Mouse (Mus musculus): ENCODE data around the gene Ddt. TPM values are rescaled to one million over a fixed set of nuclear protein-coding genes. Genes with fewer than 3 reads are reported as not detected.

Gene Ddt
- polyA plus RNA-seq, 1 experiment from 2014 or later, result 64.9 TPM

DNA sequence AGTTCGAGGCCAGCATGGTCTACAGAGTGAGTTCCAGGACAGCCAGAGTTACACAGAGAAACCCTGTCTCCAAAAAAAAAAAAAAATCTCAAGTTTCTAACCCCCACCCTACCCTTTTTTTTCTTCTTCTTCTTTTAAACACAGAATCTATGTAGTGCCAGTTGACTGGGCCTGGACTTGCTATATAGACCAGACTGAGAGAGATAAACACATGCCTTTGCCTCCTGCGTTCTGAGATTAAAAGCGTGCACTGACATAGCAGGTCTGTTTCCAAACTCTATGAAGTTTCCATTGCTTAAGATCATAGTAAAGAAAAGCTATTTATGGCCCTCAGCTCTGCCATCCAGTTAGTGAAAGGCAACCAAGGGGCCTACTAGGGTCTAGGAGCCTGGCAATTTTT, 10.8 kb downstream of the Ddt start:
- Histone ChIP-seq H3K36me3 (ENCODE audit: control insufficient read depth, insufficient read depth, low read length) (peaks cover 10% of the 10 kb centered on the region; the same call in 1 of the 2 replicates), H3K4me3 (ENCODE audit: low read depth, low read length) (no peak overlapping the region), H3K27ac (ENCODE audit: low read depth) (no peak overlapping the region), H3K4me2 (ENCODE audit: low read length) (no peak overlapping the region), H3K27me3 (replicated peaks; ENCODE audit: control insufficient read depth, insufficient read depth, low read length) (no peaks in the 10 kb centered on the region), H3K4me1 (replicated peaks; ENCODE audit: control insufficient read depth, insufficient read depth, low read length) (peaks cover 5% of the 10 kb centered on the region; the same call in 1 of the 2 replicates), H3K9me3 (ENCODE audit: control insufficient read depth, low read length) (no peaks in the 10 kb centered on the region), H3K9ac (ENCODE audit: low read length) (no peak overlapping the region)
- 84% methylated on average over 3 of the region's 3 CpGs for WGBS
- DNase-seq (ENCODE audit: low spot score), result no peak
- ATAC-seq (replicated peaks; ENCODE audit: low FRiP score, low TSS enrichment, low read depth), result no peak

DNA sequence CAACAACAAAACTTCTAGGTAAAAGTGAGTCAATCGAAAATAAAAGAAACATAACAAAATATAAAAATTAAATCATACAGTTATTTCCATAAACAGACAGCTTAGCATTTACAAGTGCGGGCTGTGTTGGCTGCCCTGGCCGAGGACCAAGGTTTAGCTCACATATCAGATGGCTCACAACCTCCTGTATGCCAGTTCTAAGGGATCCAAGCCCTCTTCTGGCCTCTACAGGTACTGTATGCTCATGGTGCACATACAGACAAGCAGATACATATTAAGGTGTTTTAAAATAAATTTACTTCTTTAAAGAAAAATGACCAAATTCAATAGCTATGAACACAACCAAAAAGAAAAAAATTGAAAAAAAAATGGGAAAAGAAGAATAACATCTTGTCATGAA, 12.9 kb downstream of the Ddt start:
- WGBS, result 95% methylated on average over 3 of the region's 3 CpGs
- H3K4me2 ChIP-seq (ENCODE audit: low read length), result no peak overlapping the region
- H3K27me3 ChIP-seq (replicated peaks; ENCODE audit: control insufficient read depth, insufficient read depth, low read length), result no peaks in the 10 kb centered on the region
- DNase-seq (ENCODE audit: low spot score), result no peak
- no peak overlapping the region for H3K4me3 ChIP-seq (ENCODE audit: low read depth, low read length)
- H3K36me3 ChIP-seq (ENCODE audit: control insufficient read depth, insufficient read depth, low read length), result peaks cover 12% of the 10 kb centered on the region; the same call in 1 of the 2 replicates
- no peaks in the 10 kb centered on the region for H3K9me3 ChIP-seq (ENCODE audit: control insufficient read depth, low read length)
- H3K27ac ChIP-seq (ENCODE audit: low read depth), result no peak overlapping the region
- H3K9ac ChIP-seq (ENCODE audit: low read length), result no peak overlapping the region
- peaks cover 5% of the 10 kb centered on the region; the same call in 1 of the 2 replicates for H3K4me1 ChIP-seq (replicated peaks; ENCODE audit: control insufficient read depth, insufficient read depth, low read length)
- ATAC-seq (replicated peaks; ENCODE audit: low FRiP score, low TSS enrichment, low read depth), result no peak

DNA sequence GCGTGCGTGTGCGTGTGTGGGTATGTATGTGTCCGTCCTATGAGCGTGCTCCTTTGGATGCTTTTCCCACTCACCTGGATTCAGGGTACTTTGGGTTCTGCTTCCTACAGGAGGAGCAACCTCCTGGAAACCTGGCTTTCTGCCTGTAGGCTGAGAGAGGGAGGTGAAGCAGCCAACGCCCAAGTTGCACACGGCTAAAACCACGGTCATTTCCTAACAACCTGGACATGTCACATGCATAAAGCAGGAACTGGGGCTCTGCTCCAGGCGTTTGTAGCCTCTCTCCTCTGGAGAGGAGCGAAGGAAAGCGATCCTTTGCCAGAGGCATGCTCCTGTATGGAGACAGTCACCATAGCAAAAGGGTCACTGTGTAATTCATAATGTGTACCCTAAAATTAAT, 16.5 kb downstream of the Ddt start:
- H3K4me3 ChIP-seq (ENCODE audit: low read depth, low read length), result no peak overlapping the region
- H3K27me3 ChIP-seq (replicated peaks; ENCODE audit: control insufficient read depth, insufficient read depth, low read length), result no peaks in the 10 kb centered on the region
- DNase-seq (ENCODE audit: low spot score) (no peak), ATAC-seq (replicated peaks; ENCODE audit: low FRiP score, low TSS enrichment, low read depth) (no peak)
- H3K4me2 ChIP-seq (ENCODE audit: low read length), result no peak overlapping the region
- WGBS, result 91% methylated on average over 11 of the region's 11 CpGs
- no peak overlapping the region for H3K27ac ChIP-seq (ENCODE audit: low read depth)
- H3K9ac ChIP-seq (ENCODE audit: low read length), result no peak overlapping the region
- H3K9me3 ChIP-seq (ENCODE audit: control insufficient read depth, low read length), result no peaks in the 10 kb centered on the region
- no peaks in the 10 kb centered on the region for H3K4me1 ChIP-seq (replicated peaks; ENCODE audit: control insufficient read depth, insufficient read depth, low read length)
- peaks cover 43% of the 10 kb centered on the region for H3K36me3 ChIP-seq (ENCODE audit: control insufficient read depth, insufficient read depth, low read length)

DNA sequence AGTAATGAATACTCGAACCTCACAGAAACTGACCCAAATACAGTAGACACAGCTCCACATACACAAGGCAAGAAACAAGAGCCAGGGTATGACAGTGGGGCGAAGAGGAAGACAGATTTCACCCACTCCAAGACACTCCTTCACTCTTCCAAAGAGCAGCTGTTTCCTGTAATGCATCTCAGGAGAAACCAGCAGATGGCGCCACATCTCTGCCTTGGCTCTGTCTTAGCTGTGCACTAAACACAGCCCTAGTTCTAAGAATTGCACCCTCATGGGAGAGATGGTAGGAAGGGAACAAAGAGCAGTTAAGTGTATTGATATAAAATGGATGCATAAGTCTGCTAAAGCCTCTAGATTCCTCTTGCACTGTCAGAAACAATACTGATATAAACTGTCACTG, 29.2 kb downstream of the Ddt start:
- peak; percentile 92 for DNase-seq (ENCODE audit: low spot score)

DNA sequence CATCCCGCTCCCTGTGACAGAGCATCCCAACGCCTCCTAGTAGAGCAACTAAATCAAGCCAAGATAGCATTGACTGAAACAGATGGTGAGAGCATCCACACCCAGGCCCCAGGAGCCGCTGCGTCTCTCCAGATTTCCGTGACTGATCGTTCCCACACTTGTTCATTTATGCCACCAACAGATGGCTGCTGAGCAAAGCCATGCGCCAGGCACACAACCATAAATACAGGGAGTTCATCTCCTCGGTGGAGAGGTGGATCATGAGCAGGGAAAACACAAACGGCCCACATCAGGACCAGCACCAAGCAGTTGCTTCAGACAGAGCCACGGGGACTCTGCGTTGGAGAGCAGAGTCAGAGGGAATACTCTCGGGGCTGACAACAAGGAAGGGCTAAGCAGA, 29.8 kb downstream of the Ddt start:
- DNase-seq (ENCODE audit: low spot score), result no peak
- no peak for ATAC-seq (replicated peaks; ENCODE audit: low FRiP score, low TSS enrichment, low read depth)
- peaks cover 75% of the 10 kb centered on the region for H3K36me3 ChIP-seq (ENCODE audit: control insufficient read depth, insufficient read depth, low read length)

More for the DNA sequence above, 29.2 kb downstream of the Ddt start:
- WGBS, result 39% methylated on average over 3 of the region's 3 CpGs
- Histone ChIP-seq H3K9ac (ENCODE audit: low read length) (no peak overlapping the region), H3K9me3 (ENCODE audit: control insufficient read depth, low read length) (no peaks in the 10 kb centered on the region), H3K4me3 (ENCODE audit: low read depth, low read length) (no peak overlapping the region), H3K4me1 (replicated peaks; ENCODE audit: control insufficient read depth, insufficient read depth, low read length) (no peaks in the 10 kb centered on the region), H3K36me3 (ENCODE audit: control insufficient read depth, insufficient read depth, low read length) (peaks cover 72% of the 10 kb centered on the region), H3K27me3 (replicated peaks; ENCODE audit: control insufficient read depth, insufficient read depth, low read length) (no peaks in the 10 kb centered on the region), H3K27ac (ENCODE audit: low read depth) (no peak overlapping the region), H3K4me2 (ENCODE audit: low read length) (no peak overlapping the region)
- ATAC-seq (replicated peaks; ENCODE audit: low FRiP score, low TSS enrichment, low read depth), result peak; percentile 89

DNA sequence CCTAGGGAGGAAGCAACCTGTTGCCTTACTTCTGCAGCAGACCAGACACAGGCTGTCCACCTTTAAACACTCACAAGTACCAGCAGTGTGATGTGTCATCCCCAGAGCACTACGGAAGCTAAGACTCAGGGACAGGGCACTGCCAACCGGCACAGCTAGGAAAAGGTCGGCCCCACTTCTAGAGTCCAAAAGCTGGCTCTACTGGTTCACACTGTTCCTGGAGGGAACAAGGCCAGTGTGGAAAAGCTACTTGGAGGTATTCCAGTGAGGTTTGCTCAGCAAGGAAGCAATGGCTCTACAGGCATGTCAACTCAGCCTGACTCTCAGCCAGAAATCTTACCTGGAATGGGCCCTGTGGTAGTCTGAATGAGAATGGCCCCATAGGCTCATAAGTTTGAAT, 32.3 kb downstream of the Ddt start:
- WGBS, result 96% methylated on average over 3 of the region's 3 CpGs
- Histone ChIP-seq H3K36me3 (ENCODE audit: control insufficient read depth, insufficient read depth, low read length) (peaks cover 77% of the 10 kb centered on the region), H3K27ac (ENCODE audit: low read depth) (no peak overlapping the region), H3K9ac (ENCODE audit: low read length) (no peak overlapping the region), H3K9me3 (ENCODE audit: control insufficient read depth, low read length) (no peaks in the 10 kb centered on the region), H3K4me3 (ENCODE audit: low read depth, low read length) (no peak overlapping the region), H3K27me3 (replicated peaks; ENCODE audit: control insufficient read depth, insufficient read depth, low read length) (no peaks in the 10 kb centered on the region), H3K4me2 (ENCODE audit: low read length) (no peak overlapping the region), H3K4me1 (replicated peaks; ENCODE audit: control insufficient read depth, insufficient read depth, low read length) (no peaks in the 10 kb centered on the region)
- no peak for ATAC-seq (replicated peaks; ENCODE audit: low FRiP score, low TSS enrichment, low read depth)
- DNase-seq (ENCODE audit: low spot score), result no peak

More for the DNA sequence above, 29.8 kb downstream of the Ddt start:
- Histone ChIP-seq H3K4me1 (replicated peaks; ENCODE audit: control insufficient read depth, insufficient read depth, low read length) (no peaks in the 10 kb centered on the region), H3K4me3 (ENCODE audit: low read depth, low read length) (no peak overlapping the region), H3K9me3 (ENCODE audit: control insufficient read depth, low read length) (no peaks in the 10 kb centered on the region), H3K27me3 (replicated peaks; ENCODE audit: control insufficient read depth, insufficient read depth, low read length) (no peaks in the 10 kb centered on the region), H3K9ac (ENCODE audit: low read length) (no peak overlapping the region), H3K4me2 (ENCODE audit: low read length) (no peak overlapping the region), H3K27ac (ENCODE audit: low read depth) (no peak overlapping the region)
- 86% methylated on average over 12 of the region's 12 CpGs for WGBS

DNA sequence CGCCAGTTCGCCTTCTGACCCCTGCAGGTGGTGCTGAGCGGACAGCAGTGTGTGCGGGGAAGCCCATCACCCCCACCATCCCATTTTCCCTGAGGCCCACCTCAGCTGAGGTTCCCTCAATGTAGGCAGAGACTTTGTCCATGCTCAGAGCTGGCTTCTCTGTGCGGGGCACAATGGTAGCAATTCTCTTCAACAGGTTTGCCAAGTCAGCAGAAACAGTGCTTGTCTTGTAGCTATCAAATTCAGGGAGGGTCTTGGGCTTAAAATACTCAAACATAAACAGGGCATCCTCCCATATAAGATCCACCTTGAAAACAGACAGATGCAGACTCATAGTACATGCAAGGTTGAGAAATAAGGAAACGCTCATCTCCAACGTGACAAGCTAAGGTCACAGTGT, 47.8 kb downstream of the Ddt start:
- H3K36me3 ChIP-seq (ENCODE audit: control insufficient read depth, insufficient read depth, low read length), result peaks cover 89% of the 10 kb centered on the region
- WGBS, result 94% methylated on average over 7 of the region's 7 CpGs
- ATAC-seq (replicated peaks; ENCODE audit: low FRiP score, low TSS enrichment, low read depth), result no peak

More for the DNA sequence above, 47.8 kb downstream of the Ddt start:
- Histone ChIP-seq H3K4me1 (replicated peaks; ENCODE audit: control insufficient read depth, insufficient read depth, low read length) (no peaks in the 10 kb centered on the region), H3K27ac (ENCODE audit: low read depth) (no peak overlapping the region), H3K9me3 (ENCODE audit: control insufficient read depth, low read length) (no peaks in the 10 kb centered on the region), H3K4me2 (ENCODE audit: low read length) (no peak overlapping the region), H3K27me3 (replicated peaks; ENCODE audit: control insufficient read depth, insufficient read depth, low read length) (no peaks in the 10 kb centered on the region), H3K9ac (ENCODE audit: low read length) (no peak overlapping the region), H3K4me3 (ENCODE audit: low read depth, low read length) (no peak overlapping the region)
- DNase-seq (ENCODE audit: low spot score), result no peak

Other genes with a start within 250 kb of the Ddt start
- 2.3 and 3.0 TPM in 2 replicates for gene Lrrc75b, start 213.1 kb downstream of the Ddt start, polyA plus RNA-seq (2014; fragmentation: Nextera tagmentation; extraction: Ambion mirVana)
- 6.7 and 12.4 TPM in 2 replicates for gene Ggt1, start 211.8 kb downstream of the Ddt start, polyA plus RNA-seq (2014; fragmentation: Nextera tagmentation; extraction: Ambion mirVana)
- gene Ggt5, start 184.1 kb downstream of the Ddt start, polyA plus RNA-seq (2014; fragmentation: Nextera tagmentation; extraction: Ambion mirVana), result 7.8 and 8.4 TPM in 2 replicates
- 11.8 and 13.0 TPM in 2 replicates for gene Susd2, start 129.4 kb downstream of the Ddt start, polyA plus RNA-seq (2014; fragmentation: Nextera tagmentation; extraction: Ambion mirVana)
- gene Cabin1, start 9.1 kb downstream of the Ddt start, polyA plus RNA-seq (2014; fragmentation: Nextera tagmentation; extraction: Ambion mirVana), result 39.7 and 47.2 TPM in 2 replicates
- not detected in 2 replicates for gene Gm20441, start 7.5 kb upstream of the Ddt start, polyA plus RNA-seq (2014; fragmentation: Nextera tagmentation; extraction: Ambion mirVana)
- 28.0 and 28.7 TPM in 2 replicates for gene Gstt3, start 8.0 kb upstream of the Ddt start, polyA plus RNA-seq (2014; fragmentation: Nextera tagmentation; extraction: Ambion mirVana)
- gene Gstt1, start 25.2 kb upstream of the Ddt start, polyA plus RNA-seq (2014; fragmentation: Nextera tagmentation; extraction: Ambion mirVana), result 11.4 and 11.6 TPM in 2 replicates
- gene Gstt4, start 49.1 kb upstream of the Ddt start, polyA plus RNA-seq (2014; fragmentation: Nextera tagmentation; extraction: Ambion mirVana), result not detected in 2 replicates
- 39.6 and 41.3 TPM in 2 replicates for gene Gstt2, start 64.0 kb upstream of the Ddt start, polyA plus RNA-seq (2014; fragmentation: Nextera tagmentation; extraction: Ambion mirVana)
- 3,019 and 3,193 TPM in 2 replicates for gene Mif, start 86.8 kb upstream of the Ddt start, polyA plus RNA-seq (2014; fragmentation: Nextera tagmentation; extraction: Ambion mirVana)
- 2.2 and 2.6 TPM in 2 replicates for gene Derl3, start 120.0 kb upstream of the Ddt start, polyA plus RNA-seq (2014; fragmentation: Nextera tagmentation; extraction: Ambion mirVana)
- 189 and 192 TPM in 2 replicates for gene Smarcb1, start 148.2 kb upstream of the Ddt start, polyA plus RNA-seq (2014; fragmentation: Nextera tagmentation; extraction: Ambion mirVana)
- 82.3 and 123 TPM in 2 replicates for gene Chchd10, start 159.7 kb upstream of the Ddt start, polyA plus RNA-seq (2014; fragmentation: Nextera tagmentation; extraction: Ambion mirVana)
- 40.9 and 56.8 TPM in 2 replicates for gene Mmp11, start 163.1 kb upstream of the Ddt start, polyA plus RNA-seq (2014; fragmentation: Nextera tagmentation; extraction: Ambion mirVana)
- not detected in 2 replicates for gene Gm867, start 167.3 kb upstream of the Ddt start, polyA plus RNA-seq (2014; fragmentation: Nextera tagmentation; extraction: Ambion mirVana)
- gene Vpreb3, start 169.6 kb upstream of the Ddt start, polyA plus RNA-seq (2014; fragmentation: Nextera tagmentation; extraction: Ambion mirVana), result 0.73 TPM in 1 of 2 replicates, not detected in the other
- not detected in 2 replicates for gene Gm5134, start 181.1 kb upstream of the Ddt start, polyA plus RNA-seq (2014; fragmentation: Nextera tagmentation; extraction: Ambion mirVana)